Mouse (Mus musculus) left cerebral cortex, adult 8-10 months (tissue): Measurements from ENCODE around the gene Snrpa. TPM values are rescaled to one million over a fixed set of nuclear protein-coding genes. Genes with fewer than 3 reads are reported as not detected.
A peak's percentile ranks its signal among the peaks of the same experiment; 100 is the strongest.

Source experiments
- DNase-seq, 2 experiments: peaks; one replicate each; pipeline ENCODE4 v3.0.0; 2022; ENCODE audit warnings: low spot score in 2 of 2
- microRNA-seq, 2 experiments: library from miRNA; unstranded; fragments of <30 nt; microRNA quantifications; one replicate each; pipeline ENCODE4 v1.2.0; 2022
- total RNA-seq, 4 experiments: library from RNA; stranded (reverse); gene quantifications; 2 replicates each; pipeline ENCODE4 v1.2.4; 2022

Gene Snrpa
- total RNA-seq, 4 experiments from 2014 or later = 66.3 to 85.0 (median 72.8) TPM

GRCm38 (mm10) chr7:27167475-27168094, 28.5 kb downstream of the Snrpa start:
- DNase-seq = no peak

- peak; percentile 88 to 94 for DNase-seq
These were observed 29.2 kb downstream of the Snrpa start, which contains the start of gene Egln2 for GRCm38 (mm10) chr7:27166614-27167474. TSS of gene Egln2 (minus strand) at chr7:27166802.

- DNase-seq = peak; percentile 45 to 73
These were observed 29.9 kb downstream of the Snrpa start for GRCm38 (mm10) chr7:27166229-27166613.

- no peak for DNase-seq
These were observed 30.4 kb downstream of the Snrpa start for GRCm38 (mm10) chr7:27165696-27166095.

- peak in 1 of 2 experiments; percentile 50 for DNase-seq
These were observed 30.9 kb downstream of the Snrpa start for GRCm38 (mm10) chr7:27165007-27165655.

- DNase-seq = no peak
These were observed 31.7 kb downstream of the Snrpa start for GRCm38 (mm10) chr7:27164112-27164947.

- no peak for DNase-seq
These were observed 32.6 kb downstream of the Snrpa start for GRCm38 (mm10) chr7:27163450-27163805.

- no peak for DNase-seq
These were observed 33.2 kb downstream of the Snrpa start for GRCm38 (mm10) chr7:27162780-27163449.

GRCm38 (mm10) chr7:27161744-27162143, 34.3 kb downstream of the Snrpa start:
- no peak for DNase-seq

- no peak for DNase-seq
These were observed 35.1 kb downstream of the Snrpa start for GRCm38 (mm10) chr7:27160921-27161320.

GRCm38 (mm10) chr7:27159882-27160281, 36.2 kb downstream of the Snrpa start:
- peak; percentile 69 to 83 for DNase-seq

- DNase-seq = no peak
These were observed 36.8 kb downstream of the Snrpa start for GRCm38 (mm10) chr7:27159256-27159655.

GRCm38 (mm10) chr7:27158171-27158570, 37.9 kb downstream of the Snrpa start:
- DNase-seq = no peak

- peak in 1 of 2 experiments; percentile 75 for DNase-seq
These were observed 40.1 kb downstream of the Snrpa start for GRCm38 (mm10) chr7:27156005-27156404.

GRCm38 (mm10) chr7:27153205-27153764, 42.8 kb downstream of the Snrpa start, which contains the start of gene Cyp2t4:
TSS of gene Cyp2t4 (plus strand) at chr7:27153714.
- DNase-seq = no peak

Small RNA genes lying within 50 kb of the gene (microRNA-seq; reads per million reads assigned to microRNA genes)
- 0 to 0.84 reads per million in 2 experiments for gene Mir1191
- gene Mir3101 = 0 to 1.1 reads per million in 2 experiments

Other genes with a start within 250 kb of the Snrpa start
- not detected for gene Cyp2a12, start 167.2 kb downstream of the Snrpa start, total RNA-seq
- under 1 TPM in 2 of 4 experiments, not detected in 2; 0.28 to 0.32 TPM for gene Cyp2f2, start 76.4 kb downstream of the Snrpa start, total RNA-seq
- gene Cyp2t4, start 42.6 kb downstream of the Snrpa start, total RNA-seq = not detected
- 10 to 100 TPM; 87.9 to 97.7 (median 93.6) TPM for gene Egln2, start 29.5 kb downstream of the Snrpa start, total RNA-seq
- gene Rab4b, start 17.4 kb downstream of the Snrpa start, total RNA-seq = 100 to 1,000 TPM in 3 of 4 experiments, 10 to 100 TPM in 1; 94.2 to 108 (median 101) TPM
- not detected for gene Gm21983, start 15.2 kb downstream of the Snrpa start, total RNA-seq
- 1 to 10 TPM in 2 of 4 experiments, under 1 TPM in 2; 0.48 to 2.0 (median 1.4) TPM for gene Mia, start 15.1 kb downstream of the Snrpa start, total RNA-seq
- 10 to 100 TPM; 21.0 to 25.0 (median 23.2) TPM for gene BC024978, start 490 bp downstream of the Snrpa start, total RNA-seq
- 10 to 100 TPM in 3 of 4 experiments, 1 to 10 TPM in 1; 9.9 to 11.3 (median 10.3) TPM for gene Itpkc, start 32.4 kb upstream of the Snrpa start, total RNA-seq
- gene Coq8b, start 36.8 kb upstream of the Snrpa start, total RNA-seq = 10 to 100 TPM; 29.8 to 38.9 (median 32.2) TPM
- gene Numbl, start 62.2 kb upstream of the Snrpa start, total RNA-seq = 10 to 100 TPM; 89.4 to 99.0 (median 95.1) TPM
- gene Ltbp4, start 141.4 kb upstream of the Snrpa start, total RNA-seq = 10 to 100 TPM; 41.9 to 51.1 (median 44.6) TPM
- 10 to 100 TPM; 20.7 to 25.9 (median 23.1) TPM for gene Shkbp1, start 159.7 kb upstream of the Snrpa start, total RNA-seq
- not detected for gene Gm20479, start 161.1 kb upstream of the Snrpa start, total RNA-seq